In the genomic region with DNA sequence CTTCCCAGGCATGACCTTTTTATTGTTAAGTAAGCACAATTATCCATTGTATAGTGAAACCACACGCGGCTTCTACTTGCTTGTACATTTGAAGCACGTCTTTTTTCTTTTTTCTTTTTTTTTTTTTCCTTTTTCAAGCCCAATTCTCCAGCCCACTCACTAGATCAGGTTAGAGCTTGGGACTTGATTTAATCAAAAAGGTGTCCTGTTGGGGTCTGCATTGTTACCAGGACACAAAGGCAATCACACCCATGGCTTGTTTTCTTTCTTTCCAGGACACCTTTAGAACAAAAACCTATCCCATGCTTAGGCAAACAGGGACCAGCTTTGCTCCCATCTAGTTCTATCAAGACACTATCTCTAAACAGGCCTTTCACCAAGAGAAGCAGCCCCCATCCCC, we compare ENCODE assay signal across 12 mouse cellular contexts.
"Had no signal": no experiment of that assay in that cellular context is flagged by ENCODE, and none has a peak within 500 bp of the region (broad histone marks: within the 10 kb centered on the region; RNA-seq: fewer than 3 reads in every experiment).

No protein-coding gene starts in this region.

- H3K27ac ChIP-seq: liver, embryonic 15.5 days; midbrain, embryonic 13.5 days had no signal

- ATAC-seq: lung, postnatal 0 days; midbrain, embryonic 13.5 days had no signal

- H3K9me3 ChIP-seq: liver, embryonic 15.5 days; midbrain, embryonic 13.5 days had no signal

- H3K27me3 ChIP-seq: liver, embryonic 15.5 days; midbrain, embryonic 13.5 days had no signal

- H3K9ac ChIP-seq: liver, embryonic 15.5 days; midbrain, embryonic 13.5 days had no signal

- DNase-seq: kidney, adult 8-10 months; kidney, postnatal 36 days; layer of hippocampus, adult 9-11 months; layer of hippocampus, postnatal 36 days; lung, adult 2 months; lung, postnatal 36 days; right cerebral cortex, postnatal 14 days; thymus, adult 18-20 months; thymus, postnatal 14 days had no signal

- H3K36me3 ChIP-seq: liver, embryonic 15.5 days had no signal

- H3K4me2 ChIP-seq: liver, embryonic 15.5 days; midbrain, embryonic 13.5 days had no signal

- H3K4me3 ChIP-seq: liver, embryonic 15.5 days; midbrain, embryonic 13.5 days had no signal
